Mouse (Mus musculus) mouse trophoblast stem cell (cell line): Measurements from ENCODE around the gene Osr1.

Experiments
- in situ Hi-C, 2 experiments: fragments of 300-500 bp; cut with MseI, MboI; formaldehyde crosslinking; loops; 2 replicates in 1 of 2; 3 replicates in 1 of 2; pipeline ENCODE4 v1.15.1; 2025

Osr1 gene

GRCm38 (mm10) chr12:9584366-9585084 is 14.6 kb downstream of the Osr1 start:
- in situ Hi-C loops: no loop called here

GRCm38 (mm10) chr12:9585085-9585453 is 15.2 kb downstream of the Osr1 start:
- in situ Hi-C loops: no loop called here

GRCm38 (mm10) chr12:9587732-9588131 is 17.8 kb downstream of the Osr1 start:
- in situ Hi-C loops: no loop called here

GRCm38 (mm10) chr12:9589561-9590134 is 19.7 kb downstream of the Osr1 start:
- in situ Hi-C loops: no loop called here

DNA sequence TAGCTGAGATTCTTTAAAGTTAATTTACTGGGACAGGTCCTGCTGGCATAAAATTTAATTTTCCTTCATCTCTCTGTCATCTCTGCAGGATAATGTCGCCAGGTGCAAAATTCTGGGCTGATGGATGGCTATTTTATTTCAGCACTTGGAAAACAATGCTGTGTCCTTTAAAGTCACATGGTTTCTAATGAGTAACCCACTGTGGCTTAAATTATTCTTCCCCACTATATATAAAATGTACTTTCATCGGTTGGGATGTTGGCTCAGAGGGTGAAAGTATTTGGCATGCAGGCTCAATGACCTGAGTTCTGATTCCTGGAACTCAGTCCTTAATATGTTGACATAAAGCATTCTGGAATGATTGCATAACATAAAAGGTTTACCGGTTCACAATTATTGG is 21.2 kb downstream of the Osr1 start:
- in situ Hi-C loops: no loop called here

- in situ Hi-C loops: no loop called here
Measured at GRCm38 (mm10) chr12:9598219-9598618, 28.3 kb downstream of the Osr1 start.
